Mouse (Mus musculus): ENCODE measurements around the gene Mettl21c. TPM values are rescaled to one million over a fixed set of nuclear protein-coding genes. Genes with fewer than 3 reads are reported as not detected.

Mettl21c gene
- polyA plus RNA-seq, 1 experiment from 2014 or later = 0.48 TPM

DNA sequence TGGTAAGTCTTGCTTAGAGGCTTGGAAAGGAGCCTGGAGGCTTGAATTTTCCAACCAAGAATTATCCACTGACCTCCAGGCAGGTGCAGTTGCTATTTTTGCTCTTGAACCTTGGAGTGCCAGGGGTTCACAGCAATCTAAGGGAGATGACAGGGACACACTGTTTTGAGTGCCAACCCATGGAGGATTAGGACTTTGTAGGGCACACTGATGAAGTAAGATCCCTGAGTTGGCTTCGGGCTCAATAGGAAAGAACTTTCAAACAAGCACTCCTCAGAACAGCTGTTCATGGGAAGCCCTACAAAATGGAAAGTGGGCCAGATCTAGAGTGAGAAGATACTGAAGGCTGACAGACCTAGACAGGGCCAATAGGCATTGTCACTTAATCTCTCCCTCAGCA lies 2.8 kb upstream of the Mettl21c start:
- no peaks in the 10 kb centered on the region for H3K27me3 ChIP-seq
- no peaks in the 10 kb centered on the region for H3K9me3 ChIP-seq
- H3K4me3 ChIP-seq (replicated peaks) = no peak overlapping the region
- H3K4me1 ChIP-seq (replicated peaks) = no peaks in the 10 kb centered on the region
- H3K4me2 ChIP-seq = no peak overlapping the region
- no peak for ATAC-seq (ENCODE audit: insufficient number of reproducible peaks, insufficient read depth, low FRiP score, low TSS enrichment, low read depth)
- WGBS = 82% methylated on average over 1 of the region's 1 CpGs
- no peak overlapping the region for H3K9ac ChIP-seq (replicated peaks)
- no peak overlapping the region for H3K27ac ChIP-seq
- H3K36me3 ChIP-seq = no peaks in the 10 kb centered on the region

- Histone ChIP-seq H3K4me2 (no peak overlapping the region), H3K27me3 (no peaks in the 10 kb centered on the region), H3K4me3 (replicated peaks) (no peak overlapping the region), H3K36me3 (no peaks in the 10 kb centered on the region), H3K4me1 (replicated peaks) (no peaks in the 10 kb centered on the region), H3K9ac (replicated peaks) (no peak overlapping the region), H3K27ac (no peak overlapping the region), H3K9me3 (no peaks in the 10 kb centered on the region)
- WGBS = 82% methylated on average over 2 of the region's 2 CpGs
- no peak for ATAC-seq (ENCODE audit: insufficient number of reproducible peaks, insufficient read depth, low FRiP score, low TSS enrichment, low read depth)
Observed at GRCm38 (mm10) chr1:44015556-44015955, 4.3 kb downstream of the Mettl21c start.

GRCm38 (mm10) chr1:44004513-44004912 lies 15.3 kb downstream of the Mettl21c start:
- 97% methylated on average over 2 of the region's 2 CpGs for WGBS

GRCm38 (mm10) chr1:43996914-43997589 lies 22.8 kb downstream of the Mettl21c start:
- H3K36me3 ChIP-seq = peaks cover 72% of the 10 kb centered on the region
- no peak overlapping the region for H3K4me3 ChIP-seq (replicated peaks)
- 94% methylated on average over 4 of the region's 4 CpGs for WGBS
- ATAC-seq (ENCODE audit: insufficient number of reproducible peaks, insufficient read depth, low FRiP score, low TSS enrichment, low read depth) = no peak
- no peak overlapping the region for H3K9ac ChIP-seq (replicated peaks)
- no peak overlapping the region for H3K4me2 ChIP-seq
- no peak overlapping the region for H3K27ac ChIP-seq
- no peaks in the 10 kb centered on the region for H3K4me1 ChIP-seq (replicated peaks)
- no peaks in the 10 kb centered on the region for H3K27me3 ChIP-seq
- peaks cover 5% of the 10 kb centered on the region; the same call in 1 of the 2 replicates for H3K9me3 ChIP-seq

More at GRCm38 (mm10) chr1:44004513-44004912, 15.3 kb downstream of the Mettl21c start:
- H3K27ac ChIP-seq = no peak overlapping the region
- no peaks in the 10 kb centered on the region for H3K4me1 ChIP-seq (replicated peaks)
- peaks cover 37% of the 10 kb centered on the region for H3K36me3 ChIP-seq
- no peaks in the 10 kb centered on the region for H3K27me3 ChIP-seq
- H3K4me3 ChIP-seq (replicated peaks) = no peak overlapping the region
- no peak for ATAC-seq (ENCODE audit: insufficient number of reproducible peaks, insufficient read depth, low FRiP score, low TSS enrichment, low read depth)
- no peak overlapping the region for H3K9ac ChIP-seq (replicated peaks)
- H3K9me3 ChIP-seq = no peaks in the 10 kb centered on the region
- no peak overlapping the region for H3K4me2 ChIP-seq

DNA sequence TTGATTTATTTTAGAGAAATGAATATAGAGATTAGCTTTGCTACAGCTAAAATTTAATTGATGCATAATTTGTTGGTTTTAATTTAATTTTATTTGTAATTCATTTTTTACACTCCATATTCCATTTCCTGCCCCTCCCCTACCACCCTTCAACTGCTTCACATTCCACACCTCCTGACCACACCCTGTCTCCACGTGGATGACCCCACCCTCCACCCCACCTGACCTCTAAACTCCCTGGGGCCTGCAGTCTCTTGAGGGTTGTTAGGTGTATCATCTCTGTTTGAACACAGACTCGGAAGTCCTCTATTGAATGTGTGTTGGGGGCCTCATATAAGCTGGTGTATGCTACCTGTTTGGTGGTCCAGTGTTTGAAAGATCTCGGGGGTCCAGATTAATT lies 48.7 kb downstream of the Mettl21c start:
- no peaks in the 10 kb centered on the region for H3K9me3 ChIP-seq
- H3K27me3 ChIP-seq = no peaks in the 10 kb centered on the region
- no peak for ATAC-seq (ENCODE audit: insufficient number of reproducible peaks, insufficient read depth, low FRiP score, low TSS enrichment, low read depth)
- peaks cover 68% of the 10 kb centered on the region for H3K36me3 ChIP-seq
- no peak overlapping the region for H3K4me2 ChIP-seq
- H3K4me1 ChIP-seq (replicated peaks) = no peaks in the 10 kb centered on the region
- H3K9ac ChIP-seq (replicated peaks) = no peak overlapping the region
- WGBS = 72% methylated on average over 3 of the region's 3 CpGs
- H3K27ac ChIP-seq = no peak overlapping the region
- H3K4me3 ChIP-seq (replicated peaks) = no peak overlapping the region

DNA sequence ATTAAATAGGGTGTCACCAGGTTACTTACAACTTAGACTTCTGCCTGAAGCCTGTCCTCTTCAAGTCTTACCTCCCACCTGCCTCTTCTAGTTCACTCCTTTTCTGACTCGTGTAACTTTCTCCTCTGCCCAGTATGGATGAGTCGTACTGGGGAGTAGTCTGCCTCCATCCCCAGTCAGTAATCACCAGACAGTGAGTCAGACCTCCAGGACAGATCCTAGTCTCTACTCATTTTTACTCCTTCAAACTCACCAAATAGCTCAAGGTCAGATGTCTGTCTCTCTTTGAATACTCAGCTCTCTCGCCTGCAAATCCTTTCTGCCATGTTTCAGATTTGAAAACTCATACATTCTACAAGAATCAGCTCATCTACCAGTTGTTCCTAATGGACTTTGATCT lies 50.5 kb downstream of the Mettl21c start:
- Histone ChIP-seq H3K4me3 (replicated peaks) (no peak overlapping the region), H3K36me3 (peaks cover 65% of the 10 kb centered on the region), H3K9me3 (no peaks in the 10 kb centered on the region), H3K4me2 (no peak overlapping the region), H3K9ac (replicated peaks) (no peak overlapping the region), H3K4me1 (replicated peaks) (no peaks in the 10 kb centered on the region), H3K27me3 (no peaks in the 10 kb centered on the region), H3K27ac (no peak overlapping the region)
- WGBS = 94% methylated on average over 3 of the region's 3 CpGs
- ATAC-seq (ENCODE audit: insufficient number of reproducible peaks, insufficient read depth, low FRiP score, low TSS enrichment, low read depth) = no peak

DNA sequence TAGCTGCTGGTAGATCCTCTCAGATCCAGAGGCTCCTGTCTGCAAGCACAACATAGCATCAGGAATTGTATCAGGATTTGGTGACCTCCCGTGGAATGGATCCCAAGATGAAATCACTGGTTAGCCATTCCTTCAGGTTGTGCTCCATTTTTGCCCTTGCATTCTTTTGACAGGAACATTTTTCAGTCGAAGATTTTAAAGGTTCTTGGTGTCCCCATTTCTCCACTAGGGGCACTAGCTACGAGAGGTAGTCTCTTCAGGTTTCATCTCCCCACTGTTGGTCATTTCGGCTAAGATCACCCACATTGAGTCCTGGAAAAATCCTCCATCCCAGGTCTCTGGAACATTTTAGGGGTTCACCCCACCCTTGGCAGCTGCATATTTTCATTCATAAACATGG lies 53.1 kb downstream of the Mettl21c start:
- Histone ChIP-seq H3K4me1 (replicated peaks) (no peaks in the 10 kb centered on the region), H3K27me3 (no peaks in the 10 kb centered on the region), H3K27ac (no peak overlapping the region), H3K9ac (replicated peaks) (no peak overlapping the region), H3K4me2 (no peak overlapping the region), H3K9me3 (no peaks in the 10 kb centered on the region), H3K36me3 (peaks cover 65% of the 10 kb centered on the region), H3K4me3 (replicated peaks) (no peak overlapping the region)
- WGBS = 82% methylated on average over 4 of the region's 4 CpGs
- no peak for ATAC-seq (ENCODE audit: insufficient number of reproducible peaks, insufficient read depth, low FRiP score, low TSS enrichment, low read depth)

- Histone ChIP-seq H3K27ac (no peak overlapping the region), H3K9ac (replicated peaks) (no peak overlapping the region), H3K4me2 (no peak overlapping the region), H3K9me3 (no peaks in the 10 kb centered on the region), H3K4me3 (replicated peaks) (no peak overlapping the region), H3K36me3 (peaks cover 64% of the 10 kb centered on the region), H3K4me1 (replicated peaks) (no peaks in the 10 kb centered on the region), H3K27me3 (no peaks in the 10 kb centered on the region)
- WGBS = 90% methylated on average over 4 of the region's 4 CpGs
- ATAC-seq (ENCODE audit: insufficient number of reproducible peaks, insufficient read depth, low FRiP score, low TSS enrichment, low read depth) = no peak
Observed at GRCm38 (mm10) chr1:43964381-43964780, 55.5 kb downstream of the Mettl21c start.

Other genes with a start within 250 kb of the Mettl21c start
- gene Uxs1, start 192.2 kb downstream of the Mettl21c start, polyA plus RNA-seq (2016; fragmentation: Nextera tagmentation; extraction: Ambion mirVana) = 24.9 and 25.4 TPM in 2 replicates
- gene Tpp2, start 86.4 kb downstream of the Mettl21c start, polyA plus RNA-seq (2016; fragmentation: Nextera tagmentation; extraction: Ambion mirVana) = 68.3 and 72.6 TPM in 2 replicates
- 0.05 and 0.11 TPM in 2 replicates for gene Gm8251, start 41.9 kb upstream of the Mettl21c start, polyA plus RNA-seq (2016; fragmentation: Nextera tagmentation; extraction: Ambion mirVana)
- gene Tex30, start 82.4 kb upstream of the Mettl21c start, polyA plus RNA-seq (2016; fragmentation: Nextera tagmentation; extraction: Ambion mirVana) = 87.0 and 89.6 TPM in 2 replicates
- 77.7 and 80.1 TPM in 2 replicates for gene Kdelc1, start 98.8 kb upstream of the Mettl21c start, polyA plus RNA-seq (2016; fragmentation: Nextera tagmentation; extraction: Ambion mirVana)
- gene Bivm, start 98.9 kb upstream of the Mettl21c start, polyA plus RNA-seq (2016; fragmentation: Nextera tagmentation; extraction: Ambion mirVana) = 23.0 and 24.3 TPM in 2 replicates
- 32.7 and 34.8 TPM in 2 replicates for gene Ercc5, start 127.7 kb upstream of the Mettl21c start, polyA plus RNA-seq (2016; fragmentation: Nextera tagmentation; extraction: Ambion mirVana)
- not detected in 2 replicates for gene Mettl21e, start 198.9 kb upstream of the Mettl21c start, polyA plus RNA-seq (2016; fragmentation: Nextera tagmentation; extraction: Ambion mirVana)